Mouse (Mus musculus) brown adipose tissue, adult 24 weeks (tissue): ENCODE results near the gene Uncx. TPM values are rescaled to one million over a fixed set of nuclear protein-coding genes. Genes with fewer than 3 reads are reported as not detected.

Source experiments
- H3K27ac ChIP-seq: fragments of 200-500 bp; replicated peaks from 2 replicates; pipeline ENCODE4 v1.5.1; 2012; ENCODE audit warnings: low read depth, mild to moderate bottlenecking, low read length
- H3K4me1 ChIP-seq: fragments of 200-500 bp; 2 replicates; pipeline ENCODE4 v1.6.1; 2012; ENCODE audit warnings: low read length, mixed read lengths; ENCODE audit not compliant: control insufficient read depth, insufficient read depth, insufficient read length
- H3K4me3 ChIP-seq: fragments of 200-500 bp; 2 replicates; pipeline ENCODE4 v1.5.1; 2012; ENCODE audit warnings: low read depth, mild to moderate bottlenecking, low read length, moderate library complexity; ENCODE audit not compliant: insufficient read depth
- polyA plus RNA-seq: library from polyadenylated mRNA; stranded (reverse); fragments of >200 nt; gene quantifications from 2 replicates; pipeline ENCODE4 v1.2.4, GENCODE M21; 2012; ENCODE audit not compliant: missing spikeins, insufficient read depth, insufficient read length

The Uncx gene
- polyA plus RNA-seq = not detected in 2 replicates

DNA sequence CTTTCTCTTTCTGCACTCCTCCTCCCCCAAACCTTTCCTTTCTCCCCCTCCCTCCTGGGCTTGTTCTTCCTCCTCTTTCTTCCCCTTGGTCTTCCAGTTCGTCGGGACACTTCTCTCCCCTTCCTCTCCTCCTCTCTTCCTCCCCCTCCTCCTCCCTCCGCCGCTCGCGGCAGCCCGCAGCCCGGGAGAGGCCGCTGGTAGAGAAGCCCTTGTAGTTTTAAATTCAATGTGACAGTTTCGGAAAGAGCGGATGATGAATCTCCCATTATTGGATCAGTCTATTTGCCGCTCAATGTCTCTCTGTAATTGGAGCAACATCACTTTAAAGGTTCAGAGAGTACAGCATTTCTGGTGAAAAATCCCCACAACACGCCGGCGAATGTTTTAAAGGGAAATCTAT lies at the start of gene Uncx:
TSS of gene Uncx (plus strand) at position 281 of the 400 bp plus-strand sequence.
- no peak within 1 kb of the TSS for H3K27ac ChIP-seq
- H3K4me1 ChIP-seq = no peaks in the 10 kb centered on the region
- no peak within 1 kb of the TSS for H3K4me3 ChIP-seq

DNA sequence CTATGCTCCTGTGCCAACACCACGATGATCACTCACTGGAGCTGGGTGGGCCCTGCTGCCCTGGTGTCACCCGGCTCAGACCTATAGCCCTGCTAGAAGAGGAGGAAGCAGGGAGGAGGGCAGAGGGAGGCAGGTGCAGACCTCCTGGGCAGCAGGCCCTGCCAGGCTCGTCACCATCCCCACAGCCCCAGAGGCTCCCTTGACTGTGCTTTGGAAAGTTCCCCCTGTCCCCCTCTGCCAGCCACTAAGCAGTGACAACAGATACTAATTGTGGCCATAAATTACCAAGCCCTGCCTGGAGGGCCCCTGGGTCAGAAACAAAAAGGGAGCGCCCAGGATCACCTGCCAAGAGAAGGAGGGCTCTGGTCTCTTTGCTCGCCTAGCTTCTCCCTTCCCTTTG lies 49.6 kb upstream of the Uncx start:
- Histone ChIP-seq H3K27ac (no peak overlapping the region), H3K4me3 (no peak overlapping the region), H3K4me1 (no peaks in the 10 kb centered on the region)

DNA sequence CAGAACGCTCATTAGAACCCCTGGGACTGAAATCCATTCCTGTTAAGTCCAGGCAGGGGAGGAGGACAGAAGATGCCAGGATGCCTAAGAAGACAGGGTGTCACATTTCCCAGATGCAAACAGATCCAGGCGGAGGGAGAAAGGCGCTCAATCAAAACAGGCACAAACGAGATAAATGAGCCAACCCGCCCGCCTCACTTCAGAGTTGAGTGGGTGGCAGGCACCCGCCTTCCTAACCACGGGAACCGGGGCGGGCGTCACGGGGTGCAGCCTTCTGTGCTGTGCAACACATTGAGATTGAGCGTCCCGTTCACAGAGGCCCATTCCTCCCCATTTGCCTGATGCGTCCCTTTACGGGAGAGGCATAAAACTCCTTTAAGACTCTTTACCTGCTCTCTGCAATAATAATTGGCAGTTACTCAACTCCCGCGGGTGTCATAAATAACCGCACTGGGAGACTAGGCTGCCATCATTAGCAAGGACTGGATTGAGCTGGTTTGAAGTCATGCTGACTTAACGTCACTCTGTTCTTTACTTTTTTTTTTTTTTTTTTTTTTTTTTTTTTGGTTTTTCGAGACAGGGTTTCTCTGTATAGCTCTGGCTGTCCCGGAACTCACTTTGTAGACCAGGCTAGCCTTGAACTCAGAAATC lies 48.1 kb upstream of the Uncx start:
- Histone ChIP-seq H3K4me1 (no peaks in the 10 kb centered on the region), H3K27ac (no peak overlapping the region), H3K4me3 (no peak overlapping the region)

DNA sequence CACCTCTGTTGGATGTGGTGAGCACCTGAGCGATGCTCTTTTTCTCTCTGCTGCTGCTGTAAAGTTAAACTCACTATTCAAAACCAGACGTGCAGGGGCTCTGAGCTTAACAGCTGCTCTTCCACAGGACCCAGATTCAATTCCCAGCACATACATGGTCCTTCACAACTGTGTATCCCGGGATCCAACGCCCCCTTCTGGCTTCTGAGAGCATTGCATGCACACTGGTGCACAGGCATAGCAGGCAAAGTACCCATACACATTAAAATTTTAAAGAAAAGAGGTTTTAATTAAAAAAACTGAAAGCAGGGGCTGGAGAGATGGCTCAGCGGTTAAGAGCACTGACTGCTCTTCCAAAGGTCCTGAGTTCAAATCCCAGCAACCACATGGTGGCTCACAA lies 46.4 kb upstream of the Uncx start:
- Histone ChIP-seq H3K4me3 (no peak overlapping the region), H3K27ac (no peak overlapping the region), H3K4me1 (no peaks in the 10 kb centered on the region)

DNA sequence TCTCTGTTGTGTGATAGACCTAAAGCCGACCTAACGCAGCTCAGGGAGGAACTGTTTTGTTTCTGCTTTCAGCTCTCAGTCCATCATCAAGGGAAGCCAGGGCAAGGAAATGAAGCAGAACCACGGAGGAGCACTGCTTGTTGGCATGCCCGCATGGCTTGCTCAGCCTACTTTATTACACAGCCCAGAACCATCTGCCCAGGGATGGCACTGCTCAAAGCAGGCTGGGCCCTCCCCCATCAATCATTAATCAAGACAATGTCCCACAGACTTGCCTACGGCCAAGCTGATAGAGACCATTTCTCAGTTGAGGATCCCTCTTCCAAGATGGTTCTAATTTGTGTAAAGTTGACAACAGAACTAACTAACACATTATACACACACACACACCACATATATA lies 44.5 kb upstream of the Uncx start:
- no peak overlapping the region for H3K27ac ChIP-seq
- H3K4me3 ChIP-seq = no peak overlapping the region
- H3K4me1 ChIP-seq = no peaks in the 10 kb centered on the region

DNA sequence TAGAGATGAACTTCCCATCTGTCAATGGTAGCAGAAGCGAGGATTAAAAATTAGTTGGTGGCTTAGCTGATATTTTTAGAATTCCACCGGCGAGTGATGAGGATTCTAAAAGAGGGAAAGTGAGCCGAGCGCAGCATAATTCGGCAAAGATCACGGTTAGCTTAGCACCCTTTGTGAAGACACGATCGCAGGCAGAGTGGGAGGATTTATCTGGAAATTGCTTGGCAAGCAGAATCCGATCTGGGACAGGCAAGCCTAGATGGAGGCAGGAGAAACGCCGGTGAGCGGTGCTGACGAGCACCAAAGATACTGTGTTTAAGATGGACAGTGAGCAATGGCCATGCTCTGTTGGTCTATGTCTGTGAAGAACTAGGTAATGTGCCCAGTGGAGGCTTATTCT lies 41.0 kb upstream of the Uncx start:
- H3K4me1 ChIP-seq = no peaks in the 10 kb centered on the region
- H3K4me3 ChIP-seq = no peak overlapping the region
- no peak overlapping the region for H3K27ac ChIP-seq

DNA sequence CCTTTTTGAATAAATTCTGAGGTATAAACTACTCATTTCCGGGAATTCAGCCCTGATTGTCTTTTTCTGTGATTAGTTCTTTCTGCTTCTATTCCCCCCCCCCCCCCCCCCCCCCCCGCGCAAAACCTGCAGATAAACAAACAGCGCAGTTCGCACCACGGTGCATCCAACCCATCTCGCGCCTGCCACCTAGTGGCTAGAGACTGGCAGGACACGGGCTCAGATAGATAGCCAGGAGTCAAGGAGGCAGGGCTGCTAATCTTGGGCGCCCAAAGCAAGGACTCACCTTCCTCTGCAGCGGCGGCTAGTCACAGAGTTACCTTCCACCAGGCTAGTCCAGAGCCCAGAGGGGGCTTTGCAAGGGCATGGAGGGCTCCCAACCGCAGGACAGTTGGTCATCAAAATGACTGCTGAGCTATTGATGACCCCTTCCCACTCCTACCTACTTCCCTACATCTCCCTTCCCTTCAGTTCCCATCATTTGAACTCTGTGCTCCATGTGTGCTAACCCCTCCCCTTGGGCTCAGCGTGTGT lies 38.2 kb upstream of the Uncx start:
- Histone ChIP-seq H3K4me3 (no peak overlapping the region), H3K27ac (no peak overlapping the region), H3K4me1 (no peaks in the 10 kb centered on the region)

DNA sequence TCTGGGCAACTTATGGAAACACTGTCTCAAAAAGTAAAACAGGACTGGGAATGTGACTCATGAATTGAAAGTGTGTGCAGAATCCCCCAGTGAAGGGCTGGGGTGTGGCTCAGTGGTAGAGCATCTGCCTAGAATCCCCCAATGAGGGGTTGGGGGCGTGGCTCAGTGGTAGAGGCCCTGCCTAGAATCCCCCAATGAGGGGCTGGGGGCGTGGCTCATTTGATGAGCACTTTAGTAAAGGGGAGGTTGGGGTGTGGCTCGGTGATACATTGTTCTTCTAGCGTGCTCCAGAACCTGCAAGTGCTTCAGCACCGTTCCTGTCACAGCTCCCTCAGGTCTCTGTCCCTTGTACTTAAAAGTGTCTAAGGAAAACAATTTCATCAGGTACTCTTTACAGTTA lies 37.1 kb upstream of the Uncx start:
- no peaks in the 10 kb centered on the region for H3K4me1 ChIP-seq
- no peak overlapping the region for H3K27ac ChIP-seq
- H3K4me3 ChIP-seq = no peak overlapping the region

DNA sequence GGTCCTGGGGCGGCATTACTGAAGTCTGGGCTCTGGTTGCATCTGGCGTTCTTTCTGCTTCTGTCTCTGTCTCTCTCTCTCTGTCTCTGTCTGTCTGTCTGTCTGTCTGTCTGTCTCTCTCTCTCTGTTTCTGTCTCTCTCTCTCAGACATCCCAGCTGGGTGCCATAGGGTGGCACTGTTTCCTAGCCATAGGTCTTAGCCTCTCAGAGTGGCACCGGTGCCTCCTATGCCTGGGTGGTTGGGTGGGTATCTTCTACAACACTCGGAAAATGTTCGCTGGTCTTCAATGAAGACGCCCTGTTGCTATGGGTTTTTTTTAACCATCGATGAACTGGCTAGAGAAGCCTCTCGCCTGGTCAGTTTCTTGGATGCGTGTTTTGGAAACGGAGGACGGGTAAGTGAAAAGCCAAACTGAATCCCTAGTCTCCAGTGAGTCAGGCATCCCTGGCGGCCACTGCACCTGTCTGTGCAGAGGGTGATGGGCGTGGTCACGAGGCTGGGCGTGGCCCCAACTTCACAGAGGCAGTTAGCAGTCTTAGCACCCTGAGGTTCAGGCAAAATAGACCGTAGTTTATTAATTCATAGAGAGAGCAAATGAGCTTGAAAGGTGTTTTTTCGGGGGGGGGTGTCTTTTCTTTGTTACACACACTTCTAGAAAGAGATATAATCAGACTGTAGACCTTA lies 32.5 kb upstream of the Uncx start:
- H3K4me3 ChIP-seq = no peak overlapping the region
- H3K27ac ChIP-seq = no peak overlapping the region
- H3K4me1 ChIP-seq = no peaks in the 10 kb centered on the region

DNA sequence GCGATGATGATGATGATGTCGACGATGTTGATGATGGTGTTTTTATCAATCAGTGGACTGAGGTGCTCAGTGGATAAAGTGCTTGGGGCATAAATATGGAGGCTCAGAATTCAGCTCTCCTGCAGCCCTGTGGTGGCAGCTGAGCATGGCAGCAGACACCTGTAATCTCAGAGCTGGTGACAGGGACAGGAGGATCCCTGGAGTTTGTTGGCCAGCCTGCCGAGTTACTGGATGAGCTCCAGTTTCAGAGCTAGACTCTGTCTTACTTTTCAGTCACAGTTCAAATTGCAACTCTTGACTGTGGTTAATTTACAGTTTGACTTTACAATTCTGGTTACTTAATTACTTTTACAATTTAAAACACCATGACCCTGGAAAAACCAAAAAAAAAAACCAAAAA lies 31.1 kb upstream of the Uncx start:
- no peak overlapping the region for H3K27ac ChIP-seq
- H3K4me1 ChIP-seq = no peaks in the 10 kb centered on the region
- H3K4me3 ChIP-seq = no peak overlapping the region

DNA sequence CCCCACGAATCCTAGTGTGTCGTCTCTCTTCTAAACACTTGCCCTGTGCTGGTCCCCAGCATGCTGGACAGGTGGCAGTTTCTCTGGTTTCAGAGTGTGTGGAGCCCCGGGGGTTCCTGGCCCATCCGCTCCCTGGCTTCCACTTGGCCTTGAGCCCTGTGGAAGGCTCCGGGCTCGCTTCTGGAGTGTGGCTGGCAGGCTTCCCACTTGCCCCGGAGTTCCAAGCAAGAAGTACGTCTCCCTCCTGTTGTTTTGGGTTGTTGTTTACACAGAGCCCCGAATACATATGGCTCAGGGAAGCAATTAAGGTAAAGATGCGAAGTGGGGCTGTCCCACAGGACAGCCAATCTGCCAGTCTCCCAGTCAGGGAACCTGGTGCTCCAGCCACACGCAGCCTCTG lies 27.0 kb upstream of the Uncx start:
- Histone ChIP-seq H3K4me1 (no peaks in the 10 kb centered on the region), H3K27ac (no peak overlapping the region), H3K4me3 (no peak overlapping the region)

DNA sequence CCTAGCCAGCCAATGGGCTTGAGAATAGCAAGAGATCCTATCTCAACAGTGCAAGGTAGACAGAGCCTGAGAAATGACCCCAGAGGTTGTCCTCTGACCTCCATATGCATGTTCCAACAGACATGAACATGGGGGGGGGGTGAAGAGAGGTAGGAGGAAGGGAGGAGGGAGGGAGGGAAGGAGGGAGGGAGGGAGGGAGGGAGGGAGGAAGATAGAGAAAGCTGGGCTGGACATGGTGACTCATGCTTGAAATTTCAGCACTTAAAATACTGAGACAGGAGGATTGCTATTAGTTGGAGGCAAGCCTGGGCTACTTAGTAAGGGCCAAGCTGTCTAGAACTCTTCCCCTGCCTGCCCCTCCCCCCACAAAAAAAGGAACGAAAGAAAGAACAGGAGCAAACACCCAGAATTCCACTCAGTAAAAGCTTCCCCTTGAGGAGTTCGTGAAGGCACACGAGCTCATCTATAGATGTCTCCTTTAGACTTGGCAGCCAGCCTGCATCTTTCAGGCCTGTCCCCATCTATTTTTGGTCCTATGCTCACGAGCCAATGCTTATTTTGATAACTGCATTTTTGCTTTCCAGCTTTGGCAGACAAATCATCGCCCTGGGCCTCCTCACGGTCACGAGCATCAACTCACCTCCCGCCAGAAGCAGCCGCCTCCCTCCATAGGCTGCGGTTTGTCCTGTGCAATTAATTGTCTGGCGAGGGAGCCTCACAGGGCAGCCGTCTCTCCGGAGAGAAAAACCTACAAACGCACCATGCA lies 23.0 kb upstream of the Uncx start:
- no peak overlapping the region for H3K4me3 ChIP-seq
- no peak overlapping the region for H3K27ac ChIP-seq
- no peaks in the 10 kb centered on the region for H3K4me1 ChIP-seq

DNA sequence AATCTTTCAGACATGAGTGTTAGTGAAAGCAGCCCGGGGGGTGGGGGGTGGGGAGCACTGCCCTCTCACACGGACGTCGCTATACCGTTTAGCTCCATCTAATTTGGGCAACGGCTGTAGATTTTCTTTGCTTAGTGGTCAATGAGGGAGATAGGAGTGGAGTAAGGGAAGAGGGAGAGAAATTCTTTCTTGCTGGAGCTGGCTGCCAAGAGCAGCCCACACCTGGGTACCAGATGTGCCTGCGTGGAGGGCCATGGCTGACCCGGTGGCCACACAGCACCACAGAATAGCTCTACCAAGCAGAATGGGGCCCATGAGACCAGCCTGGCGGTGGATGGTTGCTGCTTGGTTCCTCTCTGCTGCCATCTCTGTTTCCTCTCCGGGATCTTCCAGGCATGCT lies 21.3 kb upstream of the Uncx start:
- no peak overlapping the region for H3K27ac ChIP-seq
- no peaks in the 10 kb centered on the region for H3K4me1 ChIP-seq
- no peak overlapping the region for H3K4me3 ChIP-seq

DNA sequence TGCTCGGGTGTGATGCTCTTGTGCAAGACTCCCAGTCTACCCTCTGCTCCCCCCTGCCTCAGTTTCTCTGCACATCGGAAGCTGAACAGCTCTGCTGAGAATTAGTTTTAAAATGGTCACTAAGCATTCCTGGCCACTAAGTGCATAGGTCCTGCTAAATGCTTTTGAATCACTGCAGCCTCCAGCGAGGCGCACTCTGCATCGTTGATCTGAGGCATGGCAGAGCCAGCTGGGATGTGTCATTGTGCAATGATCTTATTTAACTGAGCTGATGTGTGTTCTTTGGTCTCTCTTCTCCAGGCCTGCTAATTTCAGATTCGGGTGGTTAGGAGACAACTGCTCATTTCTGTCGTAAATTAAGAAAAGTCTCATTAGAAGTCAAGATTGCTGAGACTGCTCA lies 14.4 kb upstream of the Uncx start:
- Histone ChIP-seq H3K4me3 (no peak overlapping the region), H3K4me1 (no peaks in the 10 kb centered on the region), H3K27ac (no peak overlapping the region)

DNA sequence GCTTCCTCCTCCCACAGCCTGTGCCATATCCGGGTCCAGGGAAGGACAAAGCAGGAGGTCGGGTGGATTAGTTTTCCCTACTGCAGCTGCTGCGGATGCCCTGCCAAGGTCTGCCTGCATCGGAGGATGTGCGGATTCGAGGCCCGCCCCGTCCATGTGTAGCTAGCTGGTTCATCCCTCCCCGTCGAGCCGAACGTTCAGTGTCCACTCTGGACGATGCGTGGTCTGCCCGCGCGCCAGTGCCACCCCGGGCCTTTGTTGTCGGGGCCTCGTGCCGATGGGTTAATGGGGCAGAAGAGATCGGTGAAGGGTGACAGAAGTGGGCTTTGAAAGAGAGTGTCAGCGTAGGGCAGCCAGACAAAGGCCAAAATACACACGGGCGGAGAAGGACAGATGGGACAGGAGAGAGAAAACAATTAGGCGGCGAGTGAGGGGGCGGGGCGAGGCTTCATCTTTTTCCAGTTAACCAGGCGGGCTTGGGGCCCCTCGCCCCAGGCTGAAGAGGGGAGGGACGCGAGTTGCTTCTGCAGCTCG lies 7.8 kb upstream of the Uncx start:
- Histone ChIP-seq H3K4me3 (no peak overlapping the region), H3K27ac (no peak overlapping the region), H3K4me1 (no peaks in the 10 kb centered on the region)
